ENCODE assay signal across 8 mouse cellular contexts in genomic region chrX:162791392-162791791, GRCm38 (mm10). TPM values are rescaled to one million over a fixed set of nuclear protein-coding genes. Genes with fewer than 3 reads are reported as not detected.
DNase-seq lines count a peak whose midpoint lies in the region; ATAC-seq and TF ChIP-seq lines count a peak whose summit lies in the region.
"Not testable (repeated sequence)": the region's sequence is repeated elsewhere in the genome, so short reads cannot be mapped to it uniquely, and the experiment has no call there.

No protein-coding gene starts in this region.

- 80% methylated on average over 5 of the region's 5 CpGs for WGBS in heart, adult 2 months
- 83% methylated on average over 5 of the region's 5 CpGs for WGBS in kidney, postnatal 0 days
- 82% methylated on average over 5 of the region's 5 CpGs for WGBS in stomach, postnatal 0 days

- H3K4me2 ChIP-seq in kidney, postnatal 0 days (ENCODE audit: low read length); stomach, postnatal 0 days (replicated peaks; ENCODE audit: low read depth): not testable (repeated sequence)

- peak; percentile 57 for TF ChIP-seq CTCF in heart, adult 2 months (IDR thresholded peaks at IDR 0.05)
- peak; percentile 41; the same call in 1 of the 2 replicates for TF ChIP-seq CTCF in kidney, postnatal 0 days (IDR thresholded peaks at IDR 0.05; ENCODE audit: low read depth)
- TF ChIP-seq CTCF in stomach, postnatal 0 days (IDR thresholded peaks at IDR 0.05; ENCODE audit: low read depth), result peak; percentile 42

- intact Hi-C loops in heart, adult 2 months (cut with DNase I), result not testable (repeated sequence)

- not testable (repeated sequence) for TF ChIP-seq EP300 in heart, adult 2 months (IDR thresholded peaks at IDR 0.05; ENCODE audit: insufficient read depth, low read depth, low read length); stomach, postnatal 0 days (optimal IDR thresholded peaks at IDR 0.05)

- not testable (repeated sequence) for H3K27me3 ChIP-seq in heart, adult 2 months (ENCODE audit: control insufficient read depth, insufficient read depth, low read length); kidney, postnatal 0 days (ENCODE audit: insufficient read depth, low read length); stomach, postnatal 0 days (ENCODE audit: control insufficient read depth, insufficient read depth, low read length)

- DNase-seq in CD4-positive helper T cell, adult 2 months (ENCODE audit: low read depth, low spot score), result peak; percentile 8
- DNase-seq in T-cell, adult 2 months (ENCODE audit: low spot score), result peak; percentile 2
- not testable (repeated sequence) for DNase-seq in heart, adult 2 months; stomach, postnatal 0 days (ENCODE audit: low spot score)
- DNase-seq in kidney, postnatal 0 days (ENCODE audit: low spot score), result peak; percentile 6
- DNase-seq in liver, result peak; percentile 4
- DNase-seq in lung, postnatal 36 days, result peak; percentile 17
- DNase-seq in thymus, postnatal 4 days, result peak; percentile 47

- not testable (repeated sequence) for TF ChIP-seq POLR2A in heart, adult 2 months (IDR thresholded peaks at IDR 0.05; ENCODE audit: insufficient read depth, low read depth, low read length)

- ATAC-seq in kidney, postnatal 0 days (replicated peaks; ENCODE audit: low FRiP score, low read depth); stomach, postnatal 0 days (ENCODE audit: low FRiP score, low TSS enrichment): not testable (repeated sequence)

- H3K9ac ChIP-seq in heart, adult 2 months (ENCODE audit: low read depth, low read length); kidney, postnatal 0 days (ENCODE audit: low read depth, low read length); stomach, postnatal 0 days (ENCODE audit: low read length): not testable (repeated sequence)

- H3K4me1 ChIP-seq in heart, adult 2 months (ENCODE audit: control insufficient read depth, insufficient read depth, low read length); kidney, postnatal 0 days (replicated peaks; ENCODE audit: insufficient read depth, low read length); stomach, postnatal 0 days (replicated peaks; ENCODE audit: control insufficient read depth, insufficient read depth): not testable (repeated sequence)

- not testable (repeated sequence) for H3K4me3 ChIP-seq in heart, adult 2 months; kidney, postnatal 0 days (replicated peaks; ENCODE audit: low read depth, low read length); stomach, postnatal 0 days (ENCODE audit: low read depth, low read length)

- H3K27ac ChIP-seq in heart, adult 2 months; kidney, postnatal 0 days; stomach, postnatal 0 days (replicated peaks): not testable (repeated sequence)

- H3K9me3 ChIP-seq in kidney, postnatal 0 days (replicated peaks; ENCODE audit: low read length); stomach, postnatal 0 days (ENCODE audit: control insufficient read depth, low read length): not testable (repeated sequence)

- not testable (repeated sequence) for H3K79me2 ChIP-seq in heart, adult 2 months (replicated peaks; ENCODE audit: control insufficient read depth, insufficient read depth, low read length)

- not testable (repeated sequence) for H3K36me3 ChIP-seq in heart, adult 2 months (ENCODE audit: control insufficient read depth, insufficient read depth, low read length); kidney, postnatal 0 days (ENCODE audit: insufficient read depth, low read length); stomach, postnatal 0 days (ENCODE audit: control insufficient read depth, insufficient read depth, low read length)

RNA-seq across cellular contexts. Expression of gene Rbbp7, which starts 31.2 kb away (rescaled TPM):
- 100 to 1,000 TPM; 134 to 153 TPM for total RNA-seq in heart, adult 2 months (2021)
- 80.6 and 153 TPM in 2 replicates for polyA plus RNA-seq in heart, adult 2 months (2012; rRNA removed)
- 440 and 467 TPM in 2 replicates for polyA plus RNA-seq in kidney, postnatal 0 days (2015; fragmentation: Nextera tagmentation; extraction: Ambion mirVana)
- 269 and 276 TPM in 2 replicates for polyA plus RNA-seq in stomach, postnatal 0 days (2015; fragmentation: Nextera tagmentation; extraction: Ambion mirVana)

RNA-seq across cellular contexts. Expression of gene Txlng, which starts 37.9 kb away (rescaled TPM):
- total RNA-seq in heart, adult 2 months (2021), result 1 to 10 TPM; 6.9 to 8.1 TPM
- polyA plus RNA-seq in heart, adult 2 months (2012; rRNA removed), result 2.8 and 5.9 TPM in 2 replicates
- 11.9 TPM in 2 replicates for polyA plus RNA-seq in kidney, postnatal 0 days (2015; fragmentation: Nextera tagmentation; extraction: Ambion mirVana)
- polyA plus RNA-seq in stomach, postnatal 0 days (2015; fragmentation: Nextera tagmentation; extraction: Ambion mirVana), result 5.7 and 6.2 TPM in 2 replicates
